Mouse (Mus musculus) liver, adult 2 months (tissue): ENCODE measurements around the gene Ephb4.

Experiments
- CTCF ChIP-seq: fragments of 200-500 bp; IDR thresholded peaks from 2 replicates; pipeline ENCODE4 v1.5.1; 2011; ENCODE audit warnings: low read depth, low read length, control low read depth
- POLR2A ChIP-seq: fragments of 200-500 bp; IDR thresholded peaks from 2 replicates; pipeline ENCODE4 v1.6.1; 2011; ENCODE audit warnings: low read length, control low read depth; ENCODE audit not compliant: insufficient read depth; ENCODE audit errors: extremely low read depth

GRCm38 (mm10) chr5:137313466-137314192, 36.3 kb upstream of the Ephb4 start:
- no peak for TF ChIP-seq POLR2A
- TF ChIP-seq CTCF = no peak
